Mouse (Mus musculus) thymus, adult 2 months (tissue): ENCODE data around the gene Lrrc45.

Experiments used
- CTCF ChIP-seq: fragments of 200-500 bp; IDR thresholded peaks from 2 replicates; pipeline ENCODE4 v1.5.1; 2012; ENCODE audit warnings: mild to moderate bottlenecking, control low read depth, low read length, moderate library complexity, borderline replicate concordance; ENCODE audit not compliant: control insufficient read depth, poor library complexity, insufficient read depth; ENCODE audit errors: extremely low read depth
- POLR2A ChIP-seq: fragments of 200-500 bp; IDR thresholded peaks from 2 replicates; pipeline ENCODE4 v1.6.1; 2012; ENCODE audit warnings: mild to moderate bottlenecking, low read length, control low read depth, moderate library complexity; ENCODE audit not compliant: control insufficient read depth, poor library complexity, insufficient read depth; ENCODE audit errors: extremely low read depth

GRCm38 (mm10) chr11:120740981-120741380, 27.3 kb downstream of the Lrrc45 start:
- TF ChIP-seq CTCF (no peak), POLR2A (no peak)
